Mouse (Mus musculus): ENCODE results near the gene Il31. TPM values are rescaled to one million over a fixed set of nuclear protein-coding genes. Genes with fewer than 3 reads are reported as not detected.
"Not testable (repeated sequence)": the region's sequence is repeated elsewhere in the genome, so short reads cannot be mapped to it uniquely, and the experiment has no call there.

The Il31 gene
- polyA plus RNA-seq, 1 experiment from 2014 or later: not detected

DNA sequence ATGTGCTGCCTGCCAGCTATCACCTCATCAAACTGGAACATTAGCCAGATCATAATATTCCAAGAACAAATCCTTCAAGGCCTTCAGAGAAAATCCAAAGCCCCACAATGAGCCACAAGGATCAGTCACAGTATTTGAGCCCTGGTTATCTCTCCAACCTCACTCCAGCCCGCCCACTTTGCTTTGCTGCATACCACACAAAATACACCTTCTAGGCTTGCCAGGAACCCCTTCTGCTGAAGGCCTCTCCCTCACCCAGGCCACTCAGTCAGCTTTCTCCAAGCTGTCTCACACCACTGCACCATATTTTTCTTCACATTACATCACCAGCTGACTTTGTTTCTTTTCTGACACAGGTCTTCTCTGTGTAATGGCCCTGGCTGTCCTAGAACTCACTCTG lies 32.9 kb upstream of the Il31 start:
- Histone ChIP-seq H3K9me3 (ENCODE audit: control insufficient read depth, low read length) (no peaks in the 10 kb centered on the region), H3K36me3 (ENCODE audit: control insufficient read depth, insufficient read depth, low read length) (peaks cover 6% of the 10 kb centered on the region), H3K4me1 (replicated peaks; ENCODE audit: control insufficient read depth, insufficient read depth, low read length) (peaks cover 15% of the 10 kb centered on the region), H3K27me3 (replicated peaks; ENCODE audit: control insufficient read depth, insufficient read depth, low read length) (no peaks in the 10 kb centered on the region), H3K4me2 (peak overlapping the region; percentile 82; the same call in 1 of the 2 replicates), H3K4me3 (ENCODE audit: low read depth, low read length) (no peak overlapping the region), H3K27ac (ENCODE audit: low read depth, low read length) (no peak overlapping the region), H3K9ac (ENCODE audit: low read depth, low read length) (no peak overlapping the region)
- DNase-seq (ENCODE audit: low spot score) (no peak), ATAC-seq (replicated peaks; ENCODE audit: low FRiP score) (no peak)
- 84% methylated on average over 1 of the region's 1 CpGs for WGBS

DNA sequence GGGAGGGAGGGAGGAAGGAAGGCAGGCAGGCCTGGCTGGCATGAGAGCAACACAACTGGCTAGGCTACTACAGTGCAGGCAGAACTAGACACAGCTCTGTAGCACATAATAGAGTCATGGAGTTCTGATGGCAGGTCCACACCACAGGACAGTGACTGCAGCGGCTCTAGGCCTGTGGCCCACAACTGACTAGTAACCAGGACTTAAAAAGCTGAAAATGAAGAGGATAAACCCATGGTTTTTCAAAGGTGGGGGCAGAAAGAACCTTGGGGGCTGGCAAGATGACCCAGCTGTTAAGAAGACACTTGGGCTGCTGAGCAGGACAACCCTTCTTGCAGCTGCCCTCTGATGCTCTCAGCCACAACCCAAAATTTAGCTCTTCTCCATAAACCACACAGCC lies 32.3 kb upstream of the Il31 start:
- DNase-seq (ENCODE audit: low spot score): no peak
- H3K4me3 ChIP-seq (ENCODE audit: low read depth, low read length): no peak overlapping the region
- H3K36me3 ChIP-seq (ENCODE audit: control insufficient read depth, insufficient read depth, low read length): peaks cover 6% of the 10 kb centered on the region
- no peak for ATAC-seq (replicated peaks; ENCODE audit: low FRiP score)
- H3K4me2 ChIP-seq: no peak overlapping the region
- H3K9ac ChIP-seq (ENCODE audit: low read depth, low read length): no peak overlapping the region
- no peak overlapping the region for H3K27ac ChIP-seq (ENCODE audit: low read depth, low read length)
- no peaks in the 10 kb centered on the region for H3K27me3 ChIP-seq (replicated peaks; ENCODE audit: control insufficient read depth, insufficient read depth, low read length)
- 94% methylated on average over 1 of the region's 1 CpGs for WGBS
- peaks cover 15% of the 10 kb centered on the region for H3K4me1 ChIP-seq (replicated peaks; ENCODE audit: control insufficient read depth, insufficient read depth, low read length)
- H3K9me3 ChIP-seq (ENCODE audit: control insufficient read depth, low read length): no peaks in the 10 kb centered on the region

DNA sequence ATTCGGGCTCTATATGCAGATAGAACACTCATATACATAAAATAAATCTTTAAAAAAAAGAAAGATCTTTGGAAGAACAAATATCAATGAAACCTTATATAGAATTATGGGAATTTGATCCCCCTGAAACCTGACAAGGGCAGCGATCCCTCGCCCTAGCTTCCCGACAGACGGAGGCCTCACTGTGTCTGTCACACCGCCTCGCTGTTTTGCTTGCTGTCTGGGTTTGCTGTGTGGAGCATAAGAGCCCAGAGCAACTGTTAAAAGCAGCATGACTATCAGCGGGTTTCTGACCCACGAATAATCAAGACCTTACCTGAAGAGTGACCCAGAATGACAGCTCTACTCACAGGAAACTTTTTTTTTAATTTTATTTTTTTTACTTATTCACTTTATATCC lies 31.4 kb upstream of the Il31 start:
- DNase-seq (ENCODE audit: low spot score) (no peak), ATAC-seq (replicated peaks; ENCODE audit: low FRiP score) (no peak)
- Histone ChIP-seq H3K9ac (ENCODE audit: low read depth, low read length) (no peak overlapping the region), H3K4me1 (replicated peaks; ENCODE audit: control insufficient read depth, insufficient read depth, low read length) (peaks cover 15% of the 10 kb centered on the region), H3K9me3 (ENCODE audit: control insufficient read depth, low read length) (no peaks in the 10 kb centered on the region), H3K27me3 (replicated peaks; ENCODE audit: control insufficient read depth, insufficient read depth, low read length) (no peaks in the 10 kb centered on the region), H3K4me2 (no peak overlapping the region), H3K36me3 (ENCODE audit: control insufficient read depth, insufficient read depth, low read length) (peaks cover 11% of the 10 kb centered on the region), H3K27ac (ENCODE audit: low read depth, low read length) (no peak overlapping the region), H3K4me3 (ENCODE audit: low read depth, low read length) (no peak overlapping the region)
- WGBS: 86% methylated on average over 9 of the region's 9 CpGs

DNA sequence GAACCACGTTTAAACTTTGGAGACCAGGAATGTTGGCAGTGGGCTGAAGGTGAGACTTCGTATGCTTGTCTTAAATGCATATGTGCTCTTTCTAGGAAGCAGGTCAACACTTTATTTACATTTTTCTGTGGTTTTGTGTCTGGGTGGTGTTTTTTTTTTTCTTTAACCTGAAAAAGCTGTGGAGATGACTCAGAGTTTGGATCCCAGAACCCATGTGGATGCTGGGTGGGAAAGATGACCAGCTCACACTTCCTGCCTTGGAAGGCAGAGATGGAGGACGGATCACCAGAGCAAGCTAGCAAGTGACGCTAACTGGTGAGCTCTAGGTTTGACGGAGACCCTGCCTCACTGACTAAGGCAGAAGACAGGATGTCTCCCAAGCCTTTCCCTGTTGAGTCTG lies 25.6 kb upstream of the Il31 start:
- no peak overlapping the region for H3K9ac ChIP-seq (ENCODE audit: low read depth, low read length)
- ATAC-seq (replicated peaks; ENCODE audit: low FRiP score) (no peak), DNase-seq (ENCODE audit: low spot score) (no peak)
- H3K9me3 ChIP-seq (ENCODE audit: control insufficient read depth, low read length): no peaks in the 10 kb centered on the region
- H3K4me1 ChIP-seq (replicated peaks; ENCODE audit: control insufficient read depth, insufficient read depth, low read length): peaks cover 7% of the 10 kb centered on the region
- H3K27me3 ChIP-seq (replicated peaks; ENCODE audit: control insufficient read depth, insufficient read depth, low read length): no peaks in the 10 kb centered on the region; the same call in 1 of the 2 replicates
- H3K4me2 ChIP-seq: no peak overlapping the region
- no peak overlapping the region for H3K4me3 ChIP-seq (ENCODE audit: low read depth, low read length)
- H3K36me3 ChIP-seq (ENCODE audit: control insufficient read depth, insufficient read depth, low read length): peaks cover 14% of the 10 kb centered on the region
- WGBS: 84% methylated on average over 5 of the region's 5 CpGs
- H3K27ac ChIP-seq (ENCODE audit: low read depth, low read length): no peak overlapping the region

DNA sequence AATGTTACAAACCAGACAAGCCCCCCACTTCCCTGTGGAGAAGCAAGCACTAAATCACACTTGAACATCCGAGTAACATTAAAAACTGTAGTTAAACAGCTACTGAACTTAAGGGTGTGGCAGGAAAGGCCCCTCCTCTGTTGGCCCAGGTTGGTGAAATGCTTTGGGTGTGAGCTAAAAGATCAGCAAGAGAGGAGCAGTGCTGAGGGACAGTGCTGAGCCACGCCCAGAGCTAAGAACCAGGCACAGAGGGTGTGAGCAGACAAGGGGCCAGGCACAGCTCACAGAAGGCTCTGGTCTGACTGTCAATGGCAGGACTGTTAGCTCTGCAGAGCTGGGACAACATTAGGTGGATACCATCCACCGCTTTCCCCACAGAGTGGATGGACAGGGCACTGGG lies 22.8 kb upstream of the Il31 start:
- no peaks in the 10 kb centered on the region for H3K9me3 ChIP-seq (ENCODE audit: control insufficient read depth, low read length)
- no peak for DNase-seq (ENCODE audit: low spot score)
- H3K9ac ChIP-seq (ENCODE audit: low read depth, low read length): no peak overlapping the region
- H3K4me3 ChIP-seq (ENCODE audit: low read depth, low read length): no peak overlapping the region
- WGBS: 64% methylated on average over 3 of the region's 3 CpGs
- H3K27ac ChIP-seq (ENCODE audit: low read depth, low read length): no peak overlapping the region
- peaks cover 10% of the 10 kb centered on the region for H3K4me1 ChIP-seq (replicated peaks; ENCODE audit: control insufficient read depth, insufficient read depth, low read length)
- H3K4me2 ChIP-seq: no peak overlapping the region
- peaks cover 20% of the 10 kb centered on the region for H3K27me3 ChIP-seq (replicated peaks; ENCODE audit: control insufficient read depth, insufficient read depth, low read length)
- H3K36me3 ChIP-seq (ENCODE audit: control insufficient read depth, insufficient read depth, low read length): peaks cover 8% of the 10 kb centered on the region; the same call in 1 of the 2 replicates
- ATAC-seq (replicated peaks; ENCODE audit: low FRiP score): peak; percentile 76

DNA sequence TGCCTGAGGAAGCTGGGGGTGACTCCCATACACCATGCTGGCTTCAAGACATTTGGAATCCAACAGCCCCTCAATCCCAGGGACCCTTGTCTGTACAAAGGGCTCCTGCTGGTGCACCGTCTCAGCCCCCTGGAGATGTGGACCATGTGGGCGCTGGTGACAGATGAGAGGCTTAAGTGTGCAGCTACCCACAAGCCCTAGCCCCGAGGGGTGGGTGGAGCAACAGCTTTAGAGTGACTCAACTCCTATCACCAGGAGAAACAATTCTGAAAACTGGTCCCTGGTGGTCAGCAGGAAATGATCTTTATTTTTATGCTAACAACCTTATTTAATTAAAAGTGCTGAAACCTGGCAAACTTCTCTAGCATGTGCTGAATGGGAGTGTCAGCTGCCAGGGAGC lies 22.1 kb upstream of the Il31 start:
- ATAC-seq (replicated peaks; ENCODE audit: low FRiP score); H3K9ac ChIP-seq (ENCODE audit: low read depth, low read length): not testable (repeated sequence)

DNA sequence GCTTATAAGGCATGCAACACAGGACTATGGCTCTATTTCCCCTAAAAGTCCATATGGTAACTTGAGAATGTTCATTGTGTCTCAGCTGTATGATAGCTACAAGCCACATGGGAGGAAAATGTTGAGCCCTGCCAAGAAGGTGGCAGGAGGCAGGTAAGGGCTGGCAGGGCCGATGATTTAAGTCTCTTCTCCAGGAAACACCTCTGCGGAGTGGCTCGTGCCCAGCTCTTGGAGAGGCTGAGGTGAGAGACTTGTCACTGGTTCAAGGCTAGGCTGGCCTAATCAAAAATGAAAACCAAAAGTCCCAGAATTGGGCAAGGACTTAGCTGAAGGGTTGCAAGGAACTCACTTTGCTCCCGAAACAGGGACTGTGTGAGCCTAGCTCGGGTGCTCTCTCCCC lies 20.9 kb upstream of the Il31 start, which contains the start of gene B3gnt4:
Gene B3gnt4 (plus strand): TSS at position 301 of the 400 bp plus-strand sequence.
- ATAC-seq (replicated peaks; ENCODE audit: low FRiP score) (no peak), DNase-seq (ENCODE audit: low spot score) (no peak)
- peaks cover 27% of the 10 kb centered on the region for H3K27me3 ChIP-seq (replicated peaks; ENCODE audit: control insufficient read depth, insufficient read depth, low read length)
- H3K36me3 ChIP-seq (ENCODE audit: control insufficient read depth, insufficient read depth, low read length): peaks cover 3% of the 10 kb centered on the region; the same call in 1 of the 2 replicates
- WGBS: 86% methylated on average over 5 of the region's 5 CpGs
- no peak within 1 kb of the TSS for H3K27ac ChIP-seq (ENCODE audit: low read depth, low read length)
- H3K9ac ChIP-seq (ENCODE audit: low read depth, low read length): no peak within 1 kb of the TSS
- no peak within 1 kb of the TSS for H3K4me2 ChIP-seq
- H3K4me3 ChIP-seq (ENCODE audit: low read depth, low read length): no peak within 1 kb of the TSS
- peaks cover 10% of the 10 kb centered on the region for H3K4me1 ChIP-seq (replicated peaks; ENCODE audit: control insufficient read depth, insufficient read depth, low read length)
- no peaks in the 10 kb centered on the region for H3K9me3 ChIP-seq (ENCODE audit: control insufficient read depth, low read length)

More for the DNA sequence above, 22.1 kb upstream of the Il31 start:
- H3K9me3 ChIP-seq (ENCODE audit: control insufficient read depth, low read length); H3K36me3 ChIP-seq (ENCODE audit: control insufficient read depth, insufficient read depth, low read length); H3K4me2 ChIP-seq; H3K27ac ChIP-seq (ENCODE audit: low read depth, low read length); DNase-seq (ENCODE audit: low spot score); H3K4me3 ChIP-seq (ENCODE audit: low read depth, low read length): not testable (repeated sequence)
- WGBS: 70% methylated on average over 3 of the region's 3 CpGs
- Histone ChIP-seq H3K4me1 (replicated peaks; ENCODE audit: control insufficient read depth, insufficient read depth, low read length) (peaks cover 10% of the 10 kb centered on the region), H3K27me3 (replicated peaks; ENCODE audit: control insufficient read depth, insufficient read depth, low read length) (peaks cover 23% of the 10 kb centered on the region)

DNA sequence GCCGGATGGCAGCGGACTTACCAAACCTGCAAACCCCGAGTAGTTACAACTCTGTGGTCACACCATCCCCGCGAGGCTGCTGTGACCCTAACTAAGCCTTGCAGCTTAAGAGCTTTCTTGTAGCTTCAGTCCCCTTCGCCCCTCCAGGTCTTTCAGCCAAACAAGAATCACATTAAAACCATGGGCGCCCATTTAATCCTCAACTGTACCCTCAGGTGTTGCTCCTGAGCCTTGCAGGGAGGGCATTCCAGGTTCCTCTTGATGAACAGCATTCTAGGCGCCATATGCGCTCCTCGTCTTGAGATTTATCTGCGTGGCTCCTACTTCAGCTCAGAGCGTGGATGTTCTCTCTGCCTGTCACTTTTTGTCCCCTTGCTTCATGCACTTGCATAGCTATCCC lies 19.6 kb upstream of the Il31 start:
- Histone ChIP-seq H3K9ac (ENCODE audit: low read depth, low read length) (0 out of 2 replicates have a peak overlapping the region, but pooled peaks have one; percentile 31), H3K27me3 (replicated peaks; ENCODE audit: control insufficient read depth, insufficient read depth, low read length) (peaks cover 27% of the 10 kb centered on the region)
- no peak for DNase-seq (ENCODE audit: low spot score)

DNA sequence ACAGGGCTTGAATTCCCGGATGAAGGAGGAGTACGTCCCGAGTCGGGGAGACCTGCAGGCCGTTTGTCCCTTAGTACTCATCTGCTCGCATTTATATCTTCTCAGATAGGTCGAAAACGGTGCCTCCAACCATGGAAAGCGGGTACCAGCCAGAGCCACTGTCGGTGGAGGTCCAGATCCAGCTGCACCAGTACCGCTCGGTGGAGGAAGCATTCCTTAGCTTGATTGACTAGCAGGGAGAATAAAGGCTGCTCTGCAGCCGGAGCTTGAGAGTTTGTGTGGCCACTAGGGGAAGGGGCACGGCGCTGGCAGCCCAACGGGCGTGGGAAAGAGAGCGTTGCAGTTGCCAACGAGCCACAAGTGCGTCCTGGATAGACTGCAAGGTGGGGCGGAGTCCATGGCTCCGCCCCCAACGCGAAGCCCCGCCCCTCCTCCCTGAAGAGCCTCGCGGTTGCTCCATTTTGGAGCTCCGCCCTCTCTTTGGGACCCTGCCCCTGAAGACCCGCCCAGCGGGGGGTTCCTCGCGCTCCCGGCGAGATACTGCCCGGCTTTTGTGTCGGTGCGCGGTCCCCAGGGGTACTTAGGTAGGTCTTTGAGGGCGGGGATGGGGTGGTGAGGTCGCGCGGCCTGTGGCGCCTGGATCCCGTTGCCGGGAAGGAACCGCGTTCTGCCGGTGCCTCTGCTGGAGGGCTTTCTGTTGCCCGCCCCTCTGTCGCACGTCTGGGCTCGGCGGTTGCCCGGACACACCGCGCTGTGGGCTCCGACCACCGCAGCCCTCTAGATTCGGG lies 18.8 kb upstream of the Il31 start:
- Histone ChIP-seq H3K4me1 (replicated peaks; ENCODE audit: control insufficient read depth, insufficient read depth, low read length) (peaks cover 10% of the 10 kb centered on the region), H3K9me3 (ENCODE audit: control insufficient read depth, low read length) (no peaks in the 10 kb centered on the region), H3K9ac (ENCODE audit: low read depth, low read length) (peak overlapping the region; percentile 44; the same call in 1 of the 2 replicates), H3K27me3 (replicated peaks; ENCODE audit: control insufficient read depth, insufficient read depth, low read length) (peaks cover 27% of the 10 kb centered on the region), H3K4me2 (peak overlapping the region; percentile 91), H3K27ac (ENCODE audit: low read depth, low read length) (no peak overlapping the region), H3K36me3 (ENCODE audit: control insufficient read depth, insufficient read depth, low read length) (peaks cover 3% of the 10 kb centered on the region; the same call in 1 of the 2 replicates), H3K4me3 (ENCODE audit: low read depth, low read length) (peak overlapping the region; percentile 61)
- WGBS: 2% methylated on average over 59 of the region's 59 CpGs
- DNase-seq (ENCODE audit: low spot score): peak; percentile 85
- ATAC-seq (replicated peaks; ENCODE audit: low FRiP score): peak; percentile 90

More for the DNA sequence above, 19.6 kb upstream of the Il31 start:
- peak overlapping the region; percentile 91 for H3K4me2 ChIP-seq
- WGBS: 8% methylated on average over 12 of the region's 12 CpGs
- ATAC-seq (replicated peaks; ENCODE audit: low FRiP score): no peak
- H3K27ac ChIP-seq (ENCODE audit: low read depth, low read length): no peak overlapping the region
- peaks cover 10% of the 10 kb centered on the region for H3K4me1 ChIP-seq (replicated peaks; ENCODE audit: control insufficient read depth, insufficient read depth, low read length)
- H3K9me3 ChIP-seq (ENCODE audit: control insufficient read depth, low read length): no peaks in the 10 kb centered on the region
- peaks cover 3% of the 10 kb centered on the region; the same call in 1 of the 2 replicates for H3K36me3 ChIP-seq (ENCODE audit: control insufficient read depth, insufficient read depth, low read length)
- peak overlapping the region; percentile 61 for H3K4me3 ChIP-seq (ENCODE audit: low read depth, low read length)

All from liver, embryonic 11.5 days (tissue).